Mouse (Mus musculus) liver, embryonic 14.5 days (tissue): ENCODE measurements around the gene Fgfr2. TPM values are rescaled to one million over a fixed set of nuclear protein-coding genes. Genes with fewer than 3 reads are reported as not detected.

Experiments used
- ATAC-seq: fragments of 200-750 bp; cut with Nextera tagmentation; 2 replicates; pipeline ENCODE4 v1.8.0; 2017; ENCODE audit warnings: moderate number of reproducible peaks, mild to moderate bottlenecking, moderate library complexity; ENCODE audit not compliant: insufficient read depth
- DNase-seq, 3 experiments: peaks; one replicate each; pipeline ENCODE4 v3.0.0-alpha.2; 2012 to 2013; ENCODE audit warnings: low read depth in 3 of 3, low spot score in 3 of 3
- H3K27ac ChIP-seq: fragments of 300-500 bp; sonication (generic); 2 replicates; pipeline ENCODE4 v1.5.1; 2014; ENCODE audit warnings: moderate library complexity, mild to moderate bottlenecking, control low read depth, inconsistent platforms
- H3K27me3 ChIP-seq: fragments of 300-500 bp; sonication (generic); 2 replicates; pipeline ENCODE4 v1.6.1; 2014; ENCODE audit warnings: mild to moderate bottlenecking, low read length, moderate library complexity; ENCODE audit not compliant: control insufficient read depth, insufficient read depth
- H3K36me3 ChIP-seq: fragments of 300-500 bp; sonication (generic); replicated peaks from 2 replicates; pipeline ENCODE4 v1.6.1; 2014; ENCODE audit warnings: low read depth; ENCODE audit not compliant: control insufficient read depth, insufficient read depth
- H3K4me1 ChIP-seq, 2 experiments: fragments of 200-500 bp in 1 of 2; fragments of 300-500 bp in 1 of 2; sonication (generic) in 1 of 2; replicated peaks; 2 replicates each; pipeline ENCODE4 v1.6.1; 2012 to 2014; ENCODE audit warnings: antibody characterized with exemption in 1 of 2, inconsistent platforms in 1 of 2, low read length in 1 of 2; ENCODE audit not compliant: control insufficient read depth in 2 of 2, insufficient read depth in 2 of 2
- H3K4me2 ChIP-seq: fragments of 300-500 bp; sonication (generic); 2 replicates; pipeline ENCODE4 v1.6.1; 2014; ENCODE audit warnings: low read depth, mild to moderate bottlenecking, control low read depth, moderate library complexity
- H3K4me3 ChIP-seq, 2 experiments: fragments of 200-500 bp in 1 of 2; fragments of 300-500 bp in 1 of 2; sonication (generic) in 1 of 2; 2 replicates each; pipeline ENCODE4 v1.5.1; 2012 to 2014; ENCODE audit warnings: low read depth in 2 of 2, low read length in 2 of 2, mild to moderate bottlenecking in 2 of 2, control low read depth in 1 of 2, inconsistent platforms in 1 of 2, moderate library complexity in 1 of 2; ENCODE audit not compliant: insufficient read depth in 1 of 2
- H3K9ac ChIP-seq: fragments of 300-500 bp; sonication (generic); replicated peaks from 2 replicates; pipeline ENCODE4 v1.6.1; 2014; ENCODE audit warnings: mild to moderate bottlenecking, control low read depth, moderate library complexity
- H3K9me3 ChIP-seq: fragments of 300-500 bp; sonication (generic); 2 replicates; pipeline ENCODE4 v1.6.1; 2016; ENCODE audit warnings: low read length, mixed read lengths; ENCODE audit not compliant: control insufficient read depth
- CTCF ChIP-seq: IDR thresholded peaks from 2 replicates; pipeline ENCODE4 v1.5.1; 2016; ENCODE audit warnings: antibody characterized with exemption, low read depth, control low read depth
- EP300 ChIP-seq: IDR thresholded peaks from 2 replicates; pipeline ENCODE4 v1.6.1; 2016; ENCODE audit warnings: antibody characterized with exemption, low read depth
- WGBS: fragments of 180-500 bp; shearing (Covaris S2); extraction: QIAGEN DNeasy Blood & Tissue Kit; methylation state at CpG from one replicate; pipeline ENCODE4 v1.1.7; 2014; ENCODE audit not compliant: insufficient replicate concordance; 5-methylcytosine and 5-hydroxymethylcytosine counted together
- polyA plus RNA-seq, 2 experiments: library from polyadenylated mRNA; depleted of rRNA in 1 of 2; stranded (reverse) in 1 of 2; unstranded in 1 of 2; fragments of >200 nt; fragmentation: Nextera tagmentation in 1 of 2; extraction: Ambion mirVana in 1 of 2; gene quantifications; 2 replicates each; pipeline versions ENCODE4 v1.2.1 to v1.2.3; 2012 to 2014

Fgfr2 gene
- polyA plus RNA-seq, 2 experiments, result 7.9 to 8.8 TPM

DNA sequence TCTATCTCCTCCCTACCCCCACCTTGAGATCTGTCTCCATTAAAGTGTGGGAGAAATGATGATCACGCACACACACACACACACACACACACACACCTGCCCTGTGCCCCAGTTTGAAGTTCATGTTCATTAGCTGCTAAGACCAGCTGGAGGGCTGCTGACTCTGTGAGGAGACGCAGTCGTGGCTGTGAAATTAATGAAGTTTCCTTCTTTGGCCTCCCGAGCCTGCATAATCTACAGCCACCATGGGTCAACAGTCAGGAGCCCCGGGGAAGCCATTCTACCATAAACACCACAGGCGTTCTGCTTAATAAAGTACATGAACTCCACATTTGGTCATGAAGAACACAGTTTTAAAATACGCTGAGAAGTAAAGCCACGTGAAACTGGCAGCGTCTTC is 706.3 kb downstream of the Fgfr2 start:
- Histone ChIP-seq H3K27me3 (no peaks in the 10 kb centered on the region), H3K4me3 (no peak overlapping the region), H3K4me1 (no peaks in the 10 kb centered on the region), H3K27ac (no peak overlapping the region), H3K9me3 (no peaks in the 10 kb centered on the region), H3K4me2 (no peak overlapping the region), H3K36me3 (no peaks in the 10 kb centered on the region), H3K9ac (no peak overlapping the region)
- no peak for DNase-seq
- WGBS, result 65% methylated on average over 9 of the region's 9 CpGs
- ATAC-seq, result no peak
- no peak for TF ChIP-seq CTCF
- TF ChIP-seq EP300, result no peak

DNA sequence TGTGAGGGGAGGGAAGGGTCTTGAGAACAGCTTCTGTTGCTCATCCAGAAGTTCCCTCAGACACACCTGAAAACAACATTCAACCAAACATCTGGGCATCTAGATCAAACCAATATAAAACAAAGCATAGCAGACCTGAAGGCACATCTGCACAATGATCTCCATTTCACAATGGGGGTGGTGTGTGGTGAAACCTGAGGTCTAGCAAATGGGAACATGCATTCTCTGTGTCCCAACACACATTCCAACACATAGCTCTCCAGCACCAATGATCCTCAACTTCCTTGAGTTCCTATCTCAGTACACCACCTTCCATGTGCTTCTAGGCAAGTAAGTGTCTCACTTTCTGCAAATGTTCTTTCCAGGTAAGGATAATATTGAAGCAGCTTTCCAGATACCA is 707.3 kb downstream of the Fgfr2 start:
- Histone ChIP-seq H3K4me2 (no peak overlapping the region), H3K36me3 (no peaks in the 10 kb centered on the region), H3K27me3 (no peaks in the 10 kb centered on the region), H3K9me3 (no peaks in the 10 kb centered on the region), H3K9ac (no peak overlapping the region), H3K27ac (no peak overlapping the region), H3K4me3 (no peak overlapping the region), H3K4me1 (no peaks in the 10 kb centered on the region)
- ATAC-seq (no peak), DNase-seq (no peak)
- TF ChIP-seq EP300, result no peak
- no peak for TF ChIP-seq CTCF

GRCm38 (mm10) chr7:132412520-132412919 is 710.6 kb downstream of the Fgfr2 start:
- WGBS, result 41% methylated on average over 2 of the region's 2 CpGs
- no peak for ATAC-seq

DNA sequence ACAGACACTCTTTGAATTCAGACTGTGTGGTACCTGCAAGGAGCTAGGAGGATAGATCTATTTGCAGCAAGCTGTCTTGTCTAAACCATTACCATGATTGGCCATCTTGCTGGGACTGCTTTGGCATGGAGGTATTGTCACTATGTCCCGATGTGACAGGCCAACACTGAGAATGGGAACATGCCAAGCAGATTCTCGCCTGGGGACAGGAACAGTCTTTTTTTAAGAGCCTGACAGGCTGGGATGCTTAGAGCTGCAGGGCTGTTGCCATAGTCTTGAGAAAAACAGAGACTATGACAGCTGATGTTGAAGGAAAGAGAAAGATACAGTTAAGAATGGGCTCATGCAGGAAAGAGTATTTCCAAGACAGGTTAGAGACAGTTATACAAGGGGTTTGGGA is 711.4 kb downstream of the Fgfr2 start:
- Histone ChIP-seq H3K36me3 (no peaks in the 10 kb centered on the region), H3K4me2 (no peak overlapping the region), H3K4me3 (no peak overlapping the region), H3K27me3 (no peaks in the 10 kb centered on the region), H3K9ac (no peak overlapping the region), H3K27ac (no peak overlapping the region), H3K4me1 (no peaks in the 10 kb centered on the region), H3K9me3 (no peaks in the 10 kb centered on the region)
- WGBS, result 53% methylated on average over 2 of the region's 2 CpGs
- no peak for DNase-seq
- ATAC-seq, result no peak
- no peak for TF ChIP-seq CTCF
- TF ChIP-seq EP300, result no peak

More at GRCm38 (mm10) chr7:132412520-132412919, 710.6 kb downstream of the Fgfr2 start:
- H3K27me3 ChIP-seq, result no peaks in the 10 kb centered on the region
- DNase-seq, result no peak
- no peak overlapping the region for H3K9ac ChIP-seq
- no peak overlapping the region for H3K4me3 ChIP-seq
- no peaks in the 10 kb centered on the region for H3K36me3 ChIP-seq
- no peaks in the 10 kb centered on the region for H3K9me3 ChIP-seq
- H3K27ac ChIP-seq, result no peak overlapping the region
- TF ChIP-seq CTCF (no peak), EP300 (no peak)
- no peak overlapping the region for H3K4me2 ChIP-seq
- no peaks in the 10 kb centered on the region for H3K4me1 ChIP-seq

GRCm38 (mm10) chr7:132410958-132411357 is 712.2 kb downstream of the Fgfr2 start:
- Histone ChIP-seq H3K9me3 (no peaks in the 10 kb centered on the region), H3K27me3 (no peaks in the 10 kb centered on the region), H3K4me1 (no peaks in the 10 kb centered on the region), H3K4me3 (no peak overlapping the region), H3K36me3 (no peaks in the 10 kb centered on the region), H3K27ac (no peak overlapping the region), H3K4me2 (no peak overlapping the region), H3K9ac (no peak overlapping the region)
- ATAC-seq (no peak), DNase-seq (no peak)
- no peak for TF ChIP-seq EP300
- WGBS, result 49% methylated on average over 4 of the region's 4 CpGs

DNA sequence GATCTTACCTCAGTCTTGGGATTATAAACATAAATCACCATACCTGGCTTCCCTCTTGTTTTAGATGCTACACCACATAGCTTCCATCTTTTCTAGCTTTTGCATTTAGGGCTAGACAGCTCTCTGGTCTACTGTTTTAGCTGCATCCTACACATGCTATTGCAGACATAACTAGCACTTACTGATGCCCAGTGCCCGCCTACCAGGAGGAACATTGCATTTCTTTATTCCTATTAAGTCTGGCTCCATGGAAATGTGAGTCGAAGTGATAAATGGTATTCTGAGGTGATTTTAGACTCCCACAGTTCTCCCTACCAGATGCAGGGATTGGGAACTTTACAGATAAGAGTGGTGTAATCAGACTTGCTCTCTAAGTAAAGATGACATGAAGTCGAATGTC is 713.3 kb downstream of the Fgfr2 start:
- no peak for DNase-seq
- no peak overlapping the region for H3K9ac ChIP-seq
- no peaks in the 10 kb centered on the region for H3K36me3 ChIP-seq
- H3K9me3 ChIP-seq, result no peaks in the 10 kb centered on the region
- H3K4me3 ChIP-seq, result no peak overlapping the region
- TF ChIP-seq EP300 (no peak), CTCF (no peak)
- H3K27ac ChIP-seq, result no peak overlapping the region
- ATAC-seq, result no peak
- H3K4me2 ChIP-seq, result no peak overlapping the region
- H3K4me1 ChIP-seq, result no peaks in the 10 kb centered on the region
- WGBS, result 41% methylated on average over 3 of the region's 3 CpGs
- no peaks in the 10 kb centered on the region for H3K27me3 ChIP-seq
